Mouse (Mus musculus): ENCODE data around the gene Elovl6.

The Elovl6 gene

GRCm38 (mm10) chr3:129605934-129606333 is 73.8 kb downstream of the Elovl6 start:
- no peak for DNase-seq (ENCODE audit: low spot score)

DNA sequence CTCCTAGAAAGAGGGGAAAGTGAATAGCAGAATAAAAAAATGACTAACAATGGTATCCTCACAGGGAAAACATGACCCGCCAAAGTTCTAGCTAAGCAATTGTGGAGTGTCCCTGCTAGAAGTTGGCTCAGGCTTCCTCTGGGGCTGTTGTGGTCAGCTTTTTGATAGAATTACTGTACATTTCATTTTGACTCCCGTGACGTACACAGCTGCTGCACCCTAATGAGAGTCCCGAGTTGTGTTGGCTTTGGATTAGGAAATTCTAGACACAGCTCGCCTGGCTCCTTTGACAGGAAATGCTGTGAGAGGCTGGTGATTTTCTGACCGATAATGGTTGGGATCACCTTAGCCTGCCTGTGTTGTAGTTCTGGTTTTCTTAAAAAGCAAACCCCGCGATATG is 79.5 kb downstream of the Elovl6 start:
- no peak for DNase-seq (ENCODE audit: low spot score)

DNA sequence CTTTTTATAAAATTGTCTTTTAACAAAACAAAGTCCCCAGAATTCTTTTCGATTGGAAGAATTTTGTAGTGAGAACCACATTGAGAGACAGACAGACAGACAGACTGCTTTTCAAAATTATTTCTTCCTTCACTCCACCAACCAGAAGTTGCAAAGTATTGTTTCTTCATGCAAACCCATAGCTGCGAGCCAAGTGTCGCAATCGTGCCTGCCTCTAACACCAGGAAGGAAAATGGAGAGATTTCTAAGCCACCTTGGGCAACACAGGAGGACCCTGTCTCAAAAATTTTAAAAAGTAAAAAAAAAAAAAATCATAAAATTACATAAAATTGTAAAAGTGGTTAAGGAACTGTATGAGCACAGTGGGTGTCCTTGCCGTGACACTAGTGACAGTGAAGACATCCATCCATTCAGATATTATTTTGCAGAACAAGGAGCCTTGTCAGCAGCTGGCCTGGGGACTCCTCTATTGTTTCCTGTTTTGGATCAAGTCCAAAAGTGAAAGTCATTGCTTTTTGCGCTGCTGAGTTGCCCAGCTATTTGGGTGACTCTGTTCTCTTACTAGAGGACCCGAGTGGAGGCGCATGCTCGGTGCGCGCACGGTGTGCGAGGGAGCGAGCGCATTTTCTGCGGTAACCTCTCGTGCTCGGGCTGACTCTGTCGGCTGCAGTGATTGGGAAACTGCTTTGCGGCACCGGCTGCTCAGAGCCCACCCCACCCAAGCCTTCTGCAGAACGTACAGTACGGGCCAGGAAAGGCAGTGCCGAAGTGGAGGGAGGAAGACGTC is 80.3 kb downstream of the Elovl6 start:
- no peak for DNase-seq (ENCODE audit: low spot score)

GRCm38 (mm10) chr3:129613756-129614155 is 81.6 kb downstream of the Elovl6 start:
- no peak for DNase-seq (ENCODE audit: low spot score)

DNA sequence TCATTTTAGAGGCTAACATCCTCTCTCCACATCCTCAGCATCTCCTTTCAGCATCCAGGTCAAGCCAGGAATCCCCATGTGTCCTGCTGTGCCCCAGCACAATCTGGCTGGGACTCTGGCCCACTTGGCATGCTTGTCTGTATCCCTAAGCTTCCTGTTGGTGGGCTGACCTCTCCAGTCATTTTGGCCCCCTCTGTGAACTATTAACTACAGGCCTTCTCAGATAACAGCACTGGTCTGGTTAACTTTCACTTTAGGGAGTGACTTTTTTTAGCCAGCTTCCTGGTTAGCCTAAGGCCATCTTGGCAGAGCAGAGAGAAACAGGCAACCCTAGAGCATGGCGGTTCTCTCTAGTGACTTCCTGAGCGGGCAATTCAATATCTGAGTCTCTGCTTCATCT is 82.1 kb downstream of the Elovl6 start:
- no peak for DNase-seq (ENCODE audit: low spot score)

- no peak for DNase-seq (ENCODE audit: low spot score)
These were observed 85.3 kb downstream of the Elovl6 start for GRCm38 (mm10) chr3:129617450-129617849.

DNA sequence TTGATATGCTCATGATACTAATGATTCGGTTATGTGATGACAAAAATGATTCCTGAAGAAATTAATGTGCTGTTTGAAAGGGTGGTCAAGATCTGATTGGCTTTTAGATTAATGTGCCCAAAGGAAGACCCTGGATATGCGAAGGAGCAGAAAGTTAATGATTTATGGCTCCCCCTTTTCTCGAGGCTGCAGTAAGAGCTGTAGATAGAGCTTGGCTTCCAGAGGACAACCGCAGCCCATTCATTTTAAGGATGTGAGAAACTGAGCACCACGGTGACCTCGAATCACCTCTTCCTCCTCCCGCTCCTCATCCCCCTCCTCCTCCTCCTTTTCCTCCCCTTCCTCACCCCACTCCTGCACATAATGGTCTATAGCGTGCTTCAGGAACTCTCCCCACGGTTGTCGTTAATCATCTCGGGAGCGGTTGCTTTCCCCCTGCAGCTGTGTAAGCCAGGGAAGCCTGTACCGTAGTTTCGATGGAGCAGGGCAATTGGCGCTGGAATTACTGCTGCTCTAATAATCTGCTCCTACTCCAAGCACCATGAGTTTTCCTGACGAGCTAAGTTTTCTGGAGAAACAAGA is 87.1 kb downstream of the Elovl6 start:
- peak; percentile 53 for DNase-seq (ENCODE audit: low spot score)

DNA sequence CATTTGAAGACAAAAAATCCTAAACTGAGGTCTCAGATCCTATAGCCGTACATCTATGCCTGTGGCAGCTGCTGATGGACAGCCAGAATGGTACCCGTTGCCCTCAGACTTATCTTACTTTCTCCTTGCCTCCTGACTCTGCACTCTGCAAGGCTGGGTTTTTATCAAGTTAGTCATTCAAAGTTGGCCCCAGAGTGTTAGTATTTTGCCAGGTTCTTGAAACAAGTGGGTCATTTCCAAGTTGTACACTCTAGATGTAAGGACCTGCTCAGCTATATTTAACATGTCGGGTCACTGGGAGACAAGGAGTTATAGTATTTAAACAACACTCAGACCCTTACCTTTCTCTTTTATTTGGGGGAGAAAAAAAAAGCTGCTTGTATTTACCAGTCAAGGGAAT is 88.6 kb downstream of the Elovl6 start:
- DNase-seq (ENCODE audit: low spot score) = no peak

DNA sequence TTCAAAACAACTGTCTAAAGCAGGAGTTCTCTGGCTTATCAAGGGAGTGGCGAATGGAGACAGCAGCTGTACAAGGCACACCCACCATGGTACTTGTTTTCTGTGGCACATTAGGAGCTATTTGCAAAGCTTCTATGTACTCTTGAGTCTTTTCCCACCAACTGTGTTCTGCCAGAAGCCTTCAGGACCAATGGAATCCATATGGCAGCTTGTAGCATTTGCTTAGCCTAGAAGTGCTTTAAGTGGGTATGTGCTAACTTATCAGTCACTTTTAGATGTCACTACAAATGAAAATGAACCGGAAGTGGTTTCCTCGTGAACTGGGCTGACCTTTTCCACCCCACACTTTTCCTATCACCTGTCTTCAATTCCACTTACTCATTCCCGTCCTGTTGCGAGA is 89.1 kb downstream of the Elovl6 start:
- no peak for DNase-seq (ENCODE audit: low spot score)

GRCm38 (mm10) chr3:129622120-129622519 is 90.0 kb downstream of the Elovl6 start:
- no peak for DNase-seq (ENCODE audit: low spot score)

DNA sequence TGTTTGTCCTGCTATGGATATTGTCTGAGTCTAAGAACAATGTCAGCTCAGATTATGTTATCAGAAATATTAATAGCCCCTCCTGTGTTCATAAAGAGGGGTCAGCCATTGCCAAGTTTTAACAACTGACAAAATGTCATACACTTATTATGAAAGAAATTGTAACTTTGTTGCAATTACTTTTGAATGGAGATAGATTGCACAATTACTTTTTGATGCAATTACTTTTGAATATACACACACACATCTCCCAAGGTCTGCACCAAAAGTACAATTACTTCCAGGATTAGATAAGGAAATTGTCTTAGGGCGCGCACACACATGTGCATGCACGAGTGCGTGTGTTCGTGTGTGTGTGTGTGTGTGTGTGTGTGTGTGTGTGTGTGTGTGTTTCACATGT is 90.5 kb downstream of the Elovl6 start:
- DNase-seq (ENCODE audit: low spot score) = no peak

- no peak for DNase-seq (ENCODE audit: low spot score)
These were observed 92.1 kb downstream of the Elovl6 start for GRCm38 (mm10) chr3:129624193-129624805.

- no peak for DNase-seq (ENCODE audit: low spot score)
These were observed 95.1 kb downstream of the Elovl6 start for GRCm38 (mm10) chr3:129627281-129627680.

- DNase-seq (ENCODE audit: low spot score) = no peak
These were observed 98.9 kb downstream of the Elovl6 start for GRCm38 (mm10) chr3:129631018-129631417.

- DNase-seq (ENCODE audit: low spot score) = no peak
These were observed 99.7 kb downstream of the Elovl6 start for GRCm38 (mm10) chr3:129631857-129632256.

DNA sequence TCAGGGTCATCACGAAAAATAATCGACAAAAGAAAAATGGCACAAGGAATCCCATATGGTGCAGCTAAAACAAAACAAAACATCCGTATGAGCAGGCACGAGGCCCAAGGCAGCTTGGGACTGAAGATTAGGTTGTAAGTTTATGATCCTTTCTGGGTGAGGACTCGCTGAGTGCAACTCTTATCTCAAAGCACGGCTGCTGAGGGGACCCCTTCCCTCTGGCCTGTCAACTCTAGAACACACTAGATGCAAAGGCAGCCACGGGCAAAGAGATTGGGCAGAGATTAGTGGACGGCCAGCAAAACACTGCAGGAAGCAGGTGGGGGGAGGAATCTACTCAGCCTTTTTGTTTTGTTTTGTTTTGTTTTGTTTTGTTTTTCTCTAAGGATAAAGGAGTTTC is 101.4 kb downstream of the Elovl6 start:
- DNase-seq (ENCODE audit: low spot score) = no peak

GRCm38 (mm10) chr3:129634260-129634901 is 102.2 kb downstream of the Elovl6 start:
- DNase-seq (ENCODE audit: low spot score) = peak; percentile 40

- DNase-seq (ENCODE audit: low spot score) = no peak
These were observed 105.3 kb downstream of the Elovl6 start for GRCm38 (mm10) chr3:129637446-129637845.

DNA sequence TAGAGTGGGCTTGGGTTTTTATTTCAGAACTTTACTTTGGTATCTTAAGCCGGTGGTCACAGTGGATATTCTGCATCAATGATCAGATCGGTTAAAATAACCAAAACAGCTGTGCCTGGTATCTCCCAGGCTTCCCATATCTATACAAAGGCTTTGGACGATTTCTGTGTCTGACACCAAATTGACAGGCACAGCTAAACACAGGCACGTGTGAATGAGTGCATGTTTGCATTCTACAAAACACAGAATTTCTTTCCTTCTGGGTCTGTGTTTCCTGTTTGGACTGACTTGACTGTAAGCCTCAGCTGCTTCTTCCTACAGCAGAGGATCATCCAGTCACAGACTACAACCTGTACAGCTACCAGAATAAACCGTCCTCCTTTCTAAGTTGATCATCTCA is 107.5 kb downstream of the Elovl6 start:
- DNase-seq (ENCODE audit: low spot score) = no peak

DNA sequence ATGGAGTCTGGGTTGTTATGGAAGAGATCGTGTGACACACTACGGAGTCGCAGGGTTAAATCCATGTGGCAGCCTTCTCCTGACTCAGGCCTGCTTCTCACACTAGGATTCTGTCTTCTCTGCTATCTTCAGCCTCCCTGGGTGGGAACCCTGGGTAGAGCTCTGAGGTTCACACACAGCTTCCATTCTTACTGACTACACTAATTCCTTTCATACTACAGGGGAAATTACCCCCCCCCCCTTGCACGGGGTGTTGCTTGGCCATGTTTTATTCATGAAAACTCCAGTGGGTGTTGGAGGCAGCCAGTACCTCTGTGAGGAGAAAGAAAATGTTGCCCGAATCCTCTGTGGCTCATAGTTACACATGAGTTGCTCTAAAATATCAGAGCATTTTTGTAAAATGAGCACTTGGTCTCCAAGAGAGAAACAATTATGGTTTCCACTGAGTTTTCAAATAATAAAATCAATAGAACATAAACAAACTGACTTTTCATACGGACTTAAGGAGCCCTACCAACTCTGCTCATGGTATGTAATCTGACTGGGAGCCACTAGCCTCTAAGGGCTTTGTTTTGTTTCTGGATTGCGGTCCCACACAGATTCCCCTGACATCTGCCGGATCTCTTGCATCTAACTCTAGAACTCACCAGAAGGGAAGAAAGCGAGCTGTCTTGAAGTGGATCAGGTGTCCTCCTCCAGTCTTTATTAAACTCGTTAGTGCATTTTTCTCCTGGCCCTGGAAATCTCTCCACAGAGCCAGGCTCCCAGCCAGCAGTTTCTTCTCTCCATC is 108.3 kb downstream of the Elovl6 start:
- DNase-seq (ENCODE audit: low spot score) = no peak

- DNase-seq (ENCODE audit: low spot score) = no peak
These were observed 109.5 kb downstream of the Elovl6 start for GRCm38 (mm10) chr3:129641621-129642020.

GRCm38 (mm10) chr3:129645409-129645808 is 113.3 kb downstream of the Elovl6 start:
- no peak for DNase-seq (ENCODE audit: low spot score)

Measured in retina, embryonic 14.5 days (tissue).